Mouse (Mus musculus): ENCODE measurements at regions not wholly inside any gene's neighbourhood (a gene's known extent, or its start where the extent isn't known, plus 50 kb on each side); places are given as distances from the start of the nearest gene placed in this dataset.

- TF ChIP-seq POLR2A (IDR thresholded peaks at IDR 0.05; ENCODE audit: insufficient read depth, low read depth, low read length) (no peak), CTCF (IDR thresholded peaks at IDR 0.05) (no peak)
These were observed 166.4 kb upstream of the Foxn2 start for GRCm38 (mm10) chr17:88274003-88274698.
